Mouse (Mus musculus) adrenal gland, postnatal 36 days (tissue): ENCODE results near the gene Tmsb15l. TPM values are rescaled to one million over a fixed set of nuclear protein-coding genes. Genes with fewer than 3 reads are reported as not detected.

Experiments used
- total RNA-seq, 2 experiments: library from RNA; stranded (reverse); gene quantifications; 2 replicates each; pipeline ENCODE4 v1.2.3; 2021

The Tmsb15l gene
- total RNA-seq, 2 experiments from 2014 or later: 1.2 to 2.5 TPM

Other genes with a start within 250 kb of the Tmsb15l start
- 100 to 1,000 TPM; 280 to 471 TPM for gene Morf4l2, start 233.2 kb downstream of the Tmsb15l start, total RNA-seq
- under 1 TPM in 1 of 2 experiments, not detected in 1; 0.26 TPM for gene Glra4, start 196.7 kb downstream of the Tmsb15l start, total RNA-seq
- gene Plp1, start 154.2 kb downstream of the Tmsb15l start, total RNA-seq: 1 to 10 TPM; 4.4 to 5.1 TPM
- under 1 TPM; 0.23 to 0.36 TPM for gene Rab9b, start 108.1 kb downstream of the Tmsb15l start, total RNA-seq
- gene H2bfm, start 49.5 kb downstream of the Tmsb15l start, total RNA-seq: not detected
- 10 to 100 TPM; 17.0 to 19.8 TPM for gene Tmsb15b2, start 1.4 kb downstream of the Tmsb15l start, total RNA-seq
- 1 to 10 TPM; 4.4 to 5.8 TPM for gene Tmsb15b1, start within 50 bp of the Tmsb15l start, total RNA-seq
- 10 to 100 TPM in 1 of 2 experiments, 1 to 10 TPM in 1; 8.9 to 10.0 TPM for gene Zcchc18, start 16.3 kb upstream of the Tmsb15l start, total RNA-seq
- gene Slc25a53, start 61.4 kb upstream of the Tmsb15l start, total RNA-seq: 1 to 10 TPM; 3.7 to 8.4 TPM
- gene Fam199x, start 72.7 kb upstream of the Tmsb15l start, total RNA-seq: 1 to 10 TPM; 5.7 to 7.5 TPM
- gene Esx1, start 145.2 kb upstream of the Tmsb15l start, total RNA-seq: not detected